Comparison of ENCODE assay signal across 22 mouse cellular contexts in genomic region chr5:125700234-125700633, GRCm38 (mm10).
"Had no signal": no experiment of that assay in that cellular context is flagged by ENCODE, and none has a peak within 500 bp of the region (broad histone marks: within the 10 kb centered on the region; RNA-seq: fewer than 3 reads in every experiment).

No protein-coding gene starts in this region.

- H3K9ac ChIP-seq: intestine, embryonic 15.5 days; kidney, embryonic 15.5 days; limb, embryonic 12.5 days; limb, embryonic 15.5 days; liver, embryonic 14.5 days; liver, postnatal 0 days; lung, embryonic 15.5 days; midbrain, embryonic 13.5 days; neural tube, embryonic 13.5 days; stomach, embryonic 15.5 days had no signal

- H3K27ac ChIP-seq: intestine, embryonic 15.5 days; kidney, embryonic 15.5 days; limb, embryonic 12.5 days; limb, embryonic 15.5 days; liver, embryonic 14.5 days; lung, embryonic 15.5 days; midbrain, embryonic 10.5 days; midbrain, embryonic 13.5 days; neural tube, embryonic 13.5 days; stomach, embryonic 15.5 days had no signal

- H3K36me3 ChIP-seq: intestine, embryonic 15.5 days; kidney, embryonic 15.5 days; limb, embryonic 12.5 days; limb, embryonic 15.5 days; lung, embryonic 15.5 days; midbrain, embryonic 10.5 days; midbrain, embryonic 13.5 days; neural tube, embryonic 13.5 days; stomach, embryonic 15.5 days had no signal

- DNase-seq: kidney, adult 11 months; kidney, adult 8-10 months; kidney, postnatal 10 days; kidney, postnatal 36 days; liver, postnatal 0 days; lung, postnatal 10 days; lung, postnatal 36 days; retina, postnatal 1 day; spleen, adult 18-20 months; thymus, postnatal 36 days had no signal

- H3K4me1 ChIP-seq: intestine, embryonic 15.5 days; kidney, embryonic 15.5 days; limb, embryonic 12.5 days; limb, embryonic 15.5 days; lung, embryonic 15.5 days; megakaryocyte, embryonic 14.5 days; midbrain, embryonic 10.5 days; midbrain, embryonic 13.5 days; neural tube, embryonic 13.5 days; stomach, embryonic 15.5 days had no signal

- H3K4me3 ChIP-seq: intestine, embryonic 15.5 days; kidney, embryonic 15.5 days; limb, embryonic 12.5 days; limb, embryonic 15.5 days; lung, embryonic 15.5 days; midbrain, embryonic 10.5 days; midbrain, embryonic 13.5 days; myocyte; neural tube, embryonic 13.5 days; stomach, embryonic 15.5 days had no signal

- H3K27me3 ChIP-seq: intestine, embryonic 15.5 days; kidney, embryonic 15.5 days; limb, embryonic 12.5 days; limb, embryonic 15.5 days; lung, embryonic 15.5 days; megakaryocyte, embryonic 14.5 days; midbrain, embryonic 13.5 days; neural tube, embryonic 13.5 days; stomach, embryonic 15.5 days had no signal
